Mouse (Mus musculus) myocyte (in vitro differentiated cells): Measurements from ENCODE around the gene Mtmr10. TPM values are rescaled to one million over a fixed set of nuclear protein-coding genes. Genes with fewer than 3 reads are reported as not detected.

Source experiments
- H3K27me3 ChIP-seq: one replicate; pipeline ENCODE4 v1.6.1; 2011; ENCODE audit not compliant: control insufficient read depth, insufficient read depth, insufficient read length
- H3K36me3 ChIP-seq: one replicate; pipeline ENCODE4 v1.6.1; 2011; ENCODE audit not compliant: control insufficient read depth, insufficient read depth
- H3K4me2 ChIP-seq: one replicate; pipeline ENCODE4 v1.6.1; 2011; ENCODE audit warnings: low read depth, control low read depth
- H3K4me3 ChIP-seq: one replicate; pipeline ENCODE4 v1.5.1; 2011; ENCODE audit warnings: mild to moderate bottlenecking, control low read depth, moderate library complexity
- H3K79me2 ChIP-seq: one replicate; pipeline ENCODE4 v1.6.1; 2011; ENCODE audit not compliant: control insufficient read depth, insufficient read depth
- H3ac ChIP-seq: one replicate; pipeline ENCODE4 v1.6.1; 2011; ENCODE audit not compliant: control insufficient read depth, insufficient read length
- CEBPB ChIP-seq: IDR thresholded peaks from 2 replicates; pipeline ENCODE4 v1.6.1; 2011; ENCODE audit warnings: mild to moderate bottlenecking, moderate library complexity; ENCODE audit not compliant: poor library complexity, insufficient read depth, severe bottlenecking
- E2F4 ChIP-seq: IDR thresholded peaks from one replicate; pipeline ENCODE4 v1.6.1; 2011; ENCODE audit warnings: mild to moderate bottlenecking, control low read depth, moderate library complexity; ENCODE audit not compliant: insufficient read depth
- MAX ChIP-seq: IDR thresholded peaks from one replicate; pipeline ENCODE4 v1.6.1; 2011; ENCODE audit warnings: low read depth, mild to moderate bottlenecking, control low read depth
- MYOD1 ChIP-seq, 3 experiments: IDR thresholded peaks; one replicate each; pipeline ENCODE4 v1.6.1; 2011; ENCODE audit warnings: control low read depth in 2 of 3, low read depth in 2 of 3, mild to moderate bottlenecking in 2 of 3, moderate library complexity in 1 of 3; ENCODE audit not compliant: insufficient read length in 2 of 3, control insufficient read depth in 1 of 3
- MYOG ChIP-seq, 3 experiments: IDR thresholded peaks; one replicate each; pipeline ENCODE4 v1.6.1; 2011; ENCODE audit warnings: control low read depth in 2 of 3, low read depth in 2 of 3, mild to moderate bottlenecking in 2 of 3; ENCODE audit not compliant: insufficient read length in 2 of 3, control insufficient read depth in 1 of 3, insufficient read depth in 1 of 3
- POLR2A ChIP-seq: IDR thresholded peaks from one replicate; pipeline ENCODE4 v1.6.1; 2011; ENCODE audit warnings: low read depth, mild to moderate bottlenecking, control low read depth, moderate library complexity; ENCODE audit not compliant: insufficient read length
- POLR2AphosphoS2 ChIP-seq: IDR thresholded peaks from one replicate; pipeline ENCODE4 v1.6.1; 2011; ENCODE audit warnings: low read depth, control low read depth; ENCODE audit not compliant: insufficient read length
- REST ChIP-seq: IDR thresholded peaks from one replicate; pipeline ENCODE4 v1.6.1; 2011; ENCODE audit warnings: mild to moderate bottlenecking, control low read depth, moderate library complexity; ENCODE audit not compliant: insufficient read depth, insufficient read length
- SRF ChIP-seq: IDR thresholded peaks from one replicate; pipeline ENCODE4 v1.6.1; 2011; ENCODE audit warnings: low read depth; ENCODE audit not compliant: control insufficient read depth, insufficient read length
- TCF12 ChIP-seq: IDR thresholded peaks from one replicate; pipeline ENCODE4 v1.6.1; 2011; ENCODE audit warnings: mild to moderate bottlenecking, control low read depth; ENCODE audit not compliant: poor library complexity, insufficient read depth, severe bottlenecking
- TCF3 ChIP-seq: IDR thresholded peaks from one replicate; pipeline ENCODE4 v1.6.1; 2011; ENCODE audit warnings: low read depth, control low read depth; ENCODE audit not compliant: insufficient read length
- USF1 ChIP-seq: IDR thresholded peaks from one replicate; pipeline ENCODE4 v1.6.1; 2011; ENCODE audit warnings: low read depth, mild to moderate bottlenecking, control low read depth, moderate library complexity
- polyA plus RNA-seq: library from polyadenylated mRNA; unstranded; fragments of >200 nt; fragmentation: generic; extraction: Trizol; gene quantifications from one replicate; pipeline ENCODE4 v1.2.1, GENCODE M21; 2012; ENCODE audit warnings: missing spikeins

Gene Mtmr10
- polyA plus RNA-seq, 1 experiment, result 5.6 TPM

GRCm38 (mm10) chr7:64275518-64275917 is 11.9 kb upstream of the Mtmr10 start:
- Histone ChIP-seq H3K27me3 (no peaks in the 10 kb centered on the region), H3ac (no peak overlapping the region), H3K79me2 (no peaks in the 10 kb centered on the region), H3K4me2 (no peak overlapping the region), H3K4me3 (no peak overlapping the region), H3K36me3 (no peaks in the 10 kb centered on the region)
- no peak for TF ChIP-seq CEBPB
- TF ChIP-seq MYOD1 (IDR thresholded peaks at IDR 0.05; ENCODE audit: control insufficient read depth in 1 of 3, insufficient read length in 2 of 3, low read depth in 2 of 3), result no peak
- no peak for TF ChIP-seq SRF
- no peak for TF ChIP-seq POLR2AphosphoS2
- TF ChIP-seq USF1, result no peak
- TF ChIP-seq MYOG (IDR thresholded peaks at IDR 0.05; ENCODE audit: control insufficient read depth in 1 of 3, insufficient read depth in 1 of 3, insufficient read length in 2 of 3, low read depth in 2 of 3), result no peak

GRCm38 (mm10) chr7:64276921-64277320 is 10.5 kb upstream of the Mtmr10 start:
- H3K79me2 ChIP-seq, result no peaks in the 10 kb centered on the region
- H3K36me3 ChIP-seq, result no peaks in the 10 kb centered on the region

GRCm38 (mm10) chr7:64278526-64278925 is 8.9 kb upstream of the Mtmr10 start:
- H3ac ChIP-seq, result no peak overlapping the region
- H3K27me3 ChIP-seq, result no peaks in the 10 kb centered on the region
- no peaks in the 10 kb centered on the region for H3K36me3 ChIP-seq
- TF ChIP-seq REST (no peak), USF1 (no peak), POLR2A (no peak), POLR2AphosphoS2 (no peak), TCF12 (no peak), TCF3 (no peak), MYOG (IDR thresholded peaks at IDR 0.05; ENCODE audit: control insufficient read depth in 1 of 3, insufficient read depth in 1 of 3, insufficient read length in 2 of 3, low read depth in 2 of 3) (no peak), CEBPB (no peak), SRF (no peak), E2F4 (no peak), MAX (no peak), MYOD1 (IDR thresholded peaks at IDR 0.05; ENCODE audit: control insufficient read depth in 1 of 3, insufficient read length in 2 of 3, low read depth in 2 of 3) (no peak)
- H3K79me2 ChIP-seq, result no peaks in the 10 kb centered on the region
- no peak overlapping the region for H3K4me2 ChIP-seq
- no peak overlapping the region for H3K4me3 ChIP-seq

More at GRCm38 (mm10) chr7:64276921-64277320, 10.5 kb upstream of the Mtmr10 start:
- Histone ChIP-seq H3K4me3 (no peak overlapping the region), H3K4me2 (peak overlapping the region; percentile 73), H3ac (no peak overlapping the region), H3K27me3 (no peaks in the 10 kb centered on the region)
- TF ChIP-seq CEBPB (no peak), MAX (peak; percentile 51)

- no peaks in the 10 kb centered on the region for H3K36me3 ChIP-seq
- no peak overlapping the region for H3K4me3 ChIP-seq
- no peak overlapping the region for H3K4me2 ChIP-seq
- H3K79me2 ChIP-seq, result no peaks in the 10 kb centered on the region
- H3ac ChIP-seq, result no peak overlapping the region
- no peak for TF ChIP-seq TCF3
- no peak for TF ChIP-seq SRF
- no peak for TF ChIP-seq MAX
- TF ChIP-seq USF1, result no peak
- no peak for TF ChIP-seq TCF12
- TF ChIP-seq REST, result no peak
- TF ChIP-seq E2F4, result no peak
- no peak for TF ChIP-seq MYOD1 (IDR thresholded peaks at IDR 0.05; ENCODE audit: control insufficient read depth in 1 of 3, insufficient read length in 2 of 3, low read depth in 2 of 3)
- no peak for TF ChIP-seq POLR2AphosphoS2
- no peak for TF ChIP-seq MYOG (IDR thresholded peaks at IDR 0.05; ENCODE audit: control insufficient read depth in 1 of 3, insufficient read depth in 1 of 3, insufficient read length in 2 of 3, low read depth in 2 of 3)
- TF ChIP-seq POLR2A, result no peak
- no peak for TF ChIP-seq CEBPB
- H3K27me3 ChIP-seq, result no peaks in the 10 kb centered on the region
Observed at GRCm38 (mm10) chr7:64279548-64279947, 7.9 kb upstream of the Mtmr10 start.

GRCm38 (mm10) chr7:64286566-64286965 is 887 bp upstream of the Mtmr10 start:
- Histone ChIP-seq H3ac (peak overlapping the region; percentile 59), H3K4me2 (peak overlapping the region; percentile 82), H3K4me3 (peak overlapping the region; percentile 72), H3K79me2 (peaks cover 12% of the 10 kb centered on the region), H3K36me3 (peaks cover 5% of the 10 kb centered on the region), H3K27me3 (no peaks in the 10 kb centered on the region)
- TF ChIP-seq POLR2AphosphoS2 (no peak), POLR2A (no peak), MAX (no peak), USF1 (no peak), TCF3 (no peak), REST (no peak), E2F4 (no peak), CEBPB (no peak)
